Mouse (Mus musculus): Measurements from ENCODE around the gene Prr23a3.

Prr23a3 gene

GRCm38 (mm10) chr9:98864571-98864970, at the start of gene Prr23a3:
Prr23a3 (plus strand) TSS chr9:98864767.
- no peak for DNase-seq

- DNase-seq: no peak
These were observed 48.5 kb upstream of the Prr23a3 start for GRCm38 (mm10) chr9:98816066-98816465.

- no peak for DNase-seq
These were observed 47.0 kb upstream of the Prr23a3 start for GRCm38 (mm10) chr9:98817592-98817991.

GRCm38 (mm10) chr9:98818971-98819370, 45.6 kb upstream of the Prr23a3 start:
- DNase-seq: no peak

- DNase-seq: peak; percentile 68
These were observed 45.1 kb upstream of the Prr23a3 start for GRCm38 (mm10) chr9:98819481-98819880.

GRCm38 (mm10) chr9:98820461-98820860, 44.1 kb upstream of the Prr23a3 start:
- no peak for DNase-seq

- DNase-seq: no peak
These were observed 43.5 kb upstream of the Prr23a3 start for GRCm38 (mm10) chr9:98821067-98821466.

GRCm38 (mm10) chr9:98823805-98824204, 40.8 kb upstream of the Prr23a3 start:
- no peak for DNase-seq

- no peak for DNase-seq
These were observed 35.1 kb upstream of the Prr23a3 start for GRCm38 (mm10) chr9:98829508-98829907.

GRCm38 (mm10) chr9:98837537-98838074, 27.0 kb upstream of the Prr23a3 start:
- DNase-seq: peak; percentile 24

GRCm38 (mm10) chr9:98842117-98842516, 22.4 kb upstream of the Prr23a3 start, which contains the start of gene Prr23a1:
Prr23a1 (plus strand) TSS chr9:98842503.
- DNase-seq: no peak

GRCm38 (mm10) chr9:98856210-98856609, 8.4 kb upstream of the Prr23a3 start, which contains the start of gene Prr23a2:
Prr23a2 (plus strand) TSS chr9:98856494.
- no peak for DNase-seq

- DNase-seq: no peak
These were observed 1.1 kb upstream of the Prr23a3 start for GRCm38 (mm10) chr9:98863463-98863862.

- DNase-seq: no peak
These were observed 36.9 kb downstream of the Prr23a3 start for GRCm38 (mm10) chr9:98901486-98901885.

GRCm38 (mm10) chr9:98902819-98903218, 38.3 kb downstream of the Prr23a3 start, which contains the start of gene 7420426K07Rik:
7420426K07Rik (plus strand) TSS chr9:98903119.
- no peak for DNase-seq
